Mouse (Mus musculus) adrenal gland, postnatal 10 days (tissue): ENCODE measurements around the gene Map6. TPM values are rescaled to one million over a fixed set of nuclear protein-coding genes. Genes with fewer than 3 reads are reported as not detected.

Experiments
- total RNA-seq, 2 experiments: library from RNA; stranded (reverse); gene quantifications; 2 replicates each; pipeline ENCODE4 v1.2.3; 2021

Gene Map6
- total RNA-seq, 2 experiments from 2014 or later = 10.4 to 15.6 TPM

Other genes with a start within 250 kb of the Map6 start
- gene Uvrag, start 126.3 kb upstream of the Map6 start, total RNA-seq = 10 to 100 TPM; 31.8 to 38.0 TPM
- 100 to 1,000 TPM; 492 to 561 TPM for gene Dgat2, start 84.7 kb upstream of the Map6 start, total RNA-seq
- gene Mogat2, start 28.8 kb upstream of the Map6 start, total RNA-seq = under 1 TPM in 1 of 2 experiments, not detected in 1; 0.39 TPM
- gene Serpinh1, start 85.8 kb downstream of the Map6 start, total RNA-seq = 100 to 1,000 TPM; 331 to 363 TPM
- gene Gdpd5, start 114.0 kb downstream of the Map6 start, total RNA-seq = 10 to 100 TPM; 11.5 to 16.6 TPM
- gene Klhl35, start 198.6 kb downstream of the Map6 start, total RNA-seq = 1 to 10 TPM in 1 of 2 experiments, under 1 TPM in 1; 0.99 to 1.2 TPM
- gene Rps3, start 216.3 kb downstream of the Map6 start, total RNA-seq = 100 to 1,000 TPM; 554 to 575 TPM